In the genomic region with DNA sequence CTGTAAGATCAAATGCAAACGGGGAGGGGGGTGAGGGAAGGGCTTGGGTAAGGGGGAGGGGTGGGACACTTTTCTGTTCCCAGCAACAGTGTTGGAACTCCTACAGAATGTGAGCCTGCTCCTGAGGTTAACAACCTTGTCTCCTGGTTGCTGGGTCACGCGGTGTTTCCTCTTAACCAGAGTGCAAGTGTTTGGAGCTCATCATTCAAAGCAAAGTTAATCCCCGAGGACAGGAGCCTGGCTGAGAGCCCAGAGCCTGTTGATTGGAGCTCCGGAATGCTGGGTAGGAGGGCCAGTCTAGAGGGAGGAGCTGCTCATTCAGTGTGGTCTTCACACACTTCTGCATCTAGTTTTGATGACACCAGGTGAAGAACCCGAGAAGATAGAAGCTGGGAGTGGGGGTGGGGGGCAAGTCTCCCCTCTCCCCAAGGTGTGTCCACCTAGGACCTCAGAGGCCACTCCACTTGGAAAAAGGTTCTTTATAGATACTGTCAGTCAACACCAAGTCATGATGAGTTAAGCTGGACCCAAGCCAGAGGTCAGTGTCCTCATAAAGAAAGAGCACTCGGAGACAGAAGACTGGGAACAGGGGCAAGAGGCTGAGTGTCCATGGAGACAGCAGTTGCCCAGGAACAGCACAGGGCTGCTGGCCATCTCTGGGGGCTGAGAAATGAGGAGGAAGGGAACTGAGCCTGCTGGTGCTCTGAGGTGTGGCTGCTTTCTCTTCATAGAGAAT, we compare ENCODE assay signal across 8 mouse cellular contexts.
DNase-seq lines count a peak whose midpoint lies in the region; ATAC-seq and TF ChIP-seq lines count a peak whose summit lies in the region.

No protein-coding gene starts in this region.

- H3ac ChIP-seq in C2C12 (ENCODE audit: control insufficient read depth, insufficient read length, low read depth) = no peak overlapping the region

- H3K4me1 ChIP-seq in hindbrain, postnatal 0 days (ENCODE audit: insufficient read depth, low read length) = peaks cover 9% of the 10 kb centered on the region
- H3K4me1 ChIP-seq in liver, embryonic 13.5 days (replicated peaks) = peaks cover 15% of the 10 kb centered on the region; the same call in 1 of the 2 replicates
- peaks cover 12% of the 10 kb centered on the region for H3K4me1 ChIP-seq in neural tube, embryonic 12.5 days

- H3K9me3 ChIP-seq in hindbrain, postnatal 0 days (ENCODE audit: low read length) = no peaks in the 10 kb centered on the region
- no peaks in the 10 kb centered on the region for H3K9me3 ChIP-seq in liver, embryonic 13.5 days (replicated peaks)
- no peaks in the 10 kb centered on the region for H3K9me3 ChIP-seq in neural tube, embryonic 12.5 days

- 14% methylated on average over 7 of the region's 7 CpGs for WGBS in hindbrain, postnatal 0 days
- 41% methylated on average over 7 of the region's 7 CpGs for WGBS in liver, embryonic 13.5 days (ENCODE audit: insufficient replicate concordance)
- WGBS in neural tube, embryonic 12.5 days = 37% methylated on average over 7 of the region's 7 CpGs

- DNase-seq in brain, embryonic 14.5 days (ENCODE audit: low read depth) = peak; percentile 92
- peak; percentile 73 to 83 for DNase-seq in gastrocnemius, postnatal 36 days
- peak; percentile 84 for DNase-seq in hindbrain, postnatal 0 days (ENCODE audit: low spot score)
- DNase-seq in liver, embryonic 13.5 days = no peak
- no peak for DNase-seq in thymus, postnatal 25 days
- no peak for DNase-seq in left cerebral cortex, adult 11 months (ENCODE audit: low spot score)

- H3K27ac ChIP-seq in hindbrain, postnatal 0 days = no peak overlapping the region
- no peak overlapping the region for H3K27ac ChIP-seq in liver, embryonic 13.5 days
- H3K27ac ChIP-seq in neural tube, embryonic 12.5 days = no peak overlapping the region

- no peak overlapping the region for H3K4me2 ChIP-seq in hindbrain, postnatal 0 days (ENCODE audit: low read depth, low read length)
- H3K4me2 ChIP-seq in liver, embryonic 13.5 days = no peak overlapping the region
- no peak overlapping the region; the same call in 1 of the 2 replicates for H3K4me2 ChIP-seq in neural tube, embryonic 12.5 days (replicated peaks)

- H3K27me3 ChIP-seq in C2C12 (ENCODE audit: control insufficient read depth, insufficient read depth, insufficient read length) = no peaks in the 10 kb centered on the region
- no peaks in the 10 kb centered on the region for H3K27me3 ChIP-seq in hindbrain, postnatal 0 days (ENCODE audit: insufficient read depth, low read length)
- H3K27me3 ChIP-seq in liver, embryonic 13.5 days = 0 out of 2 replicates have a peak, but pooled peaks cover 3% of the 10 kb centered on the region
- H3K27me3 ChIP-seq in neural tube, embryonic 12.5 days (replicated peaks) = 0 out of 2 replicates have a peak, but pooled peaks cover 16% of the 10 kb centered on the region

- no peaks in the 10 kb centered on the region for H3K79me3 ChIP-seq in C2C12 (ENCODE audit: low read depth)

- TF ChIP-seq POLR2A in brain, embryonic 14.5 days (IDR thresholded peaks at IDR 0.05; ENCODE audit: borderline replicate concordance, extremely low read depth, insufficient read depth, insufficient read length, poor library complexity, severe bottlenecking) = no peak

- H3K4me3 ChIP-seq in C2C12 (ENCODE audit: insufficient read depth, poor library complexity, severe bottlenecking) = no peak overlapping the region
- H3K4me3 ChIP-seq in hindbrain, postnatal 0 days (ENCODE audit: low read length) = no peak overlapping the region
- no peak overlapping the region for H3K4me3 ChIP-seq in liver, embryonic 13.5 days (replicated peaks)
- no peak overlapping the region for H3K4me3 ChIP-seq in neural tube, embryonic 12.5 days

- no peaks in the 10 kb centered on the region for H3K36me3 ChIP-seq in C2C12 (ENCODE audit: control insufficient read depth, insufficient read depth)
- H3K36me3 ChIP-seq in hindbrain, postnatal 0 days (ENCODE audit: insufficient read depth, low read length) = no peaks in the 10 kb centered on the region
- H3K36me3 ChIP-seq in liver, embryonic 13.5 days = no peaks in the 10 kb centered on the region
- H3K36me3 ChIP-seq in neural tube, embryonic 12.5 days = no peaks in the 10 kb centered on the region

- H3K79me2 ChIP-seq in C2C12 (ENCODE audit: control insufficient read depth, insufficient read depth) = no peaks in the 10 kb centered on the region

- H3K9ac ChIP-seq in hindbrain, postnatal 0 days (replicated peaks; ENCODE audit: low read length) = no peak overlapping the region
- H3K9ac ChIP-seq in liver, embryonic 13.5 days = no peak overlapping the region
- H3K9ac ChIP-seq in neural tube, embryonic 12.5 days = no peak overlapping the region

- peak; percentile 91 for ATAC-seq in hindbrain, postnatal 0 days
- 0 out of 2 replicates have a peak, but pooled peaks have one; percentile 39 for ATAC-seq in liver, embryonic 13.5 days (ENCODE audit: low read depth)
- peak; percentile 87 for ATAC-seq in neural tube, embryonic 12.5 days (ENCODE audit: low FRiP score, low read depth)

- intact Hi-C loops in gastrocnemius, postnatal 36 days (cut with DNase I) = no loop called here

- no peak for TF ChIP-seq CTCF in C2C12 (IDR thresholded peaks at IDR 0.05; ENCODE audit: control insufficient read depth, insufficient read depth, insufficient read length)
- no peak for TF ChIP-seq CTCF in brain, embryonic 14.5 days (IDR thresholded peaks at IDR 0.05; ENCODE audit: borderline replicate concordance, extremely low read depth, insufficient read depth, insufficient read length)
- TF ChIP-seq CTCF in hindbrain, postnatal 0 days (IDR thresholded peaks at IDR 0.05; ENCODE audit: low read depth) = no peak

TF ChIP-seq in C2C12, 6 proteins besides CTCF, POLR2A, EP300 and RAD21:
- TF ChIP-seq FOSL1 (IDR thresholded peaks at IDR 0.05; ENCODE audit: insufficient read depth, low read length, poor library complexity, severe bottlenecking) (no peak), USF1 (IDR thresholded peaks at IDR 0.05; ENCODE audit: low read depth) (peak; percentile 79)

Comparison
In these comparisons a context has a peak if more than half of its experiments do, and no peak if none do; other contexts are left out.
1. DNase-seq: peak in brain, embryonic 14.5 days (single experiment), gastrocnemius, postnatal 36 days (2 of 2) and hindbrain, postnatal 0 days (single experiment); none in liver, embryonic 13.5 days (single experiment), thymus, postnatal 25 days (single experiment) and left cerebral cortex, adult 11 months (single experiment).
2. ATAC-seq: peak in every context shown above with its lines; median percentile 91 in hindbrain, postnatal 0 days; 87 in neural tube, embryonic 12.5 days; 39 in liver, embryonic 13.5 days.